Mouse (Mus musculus): ENCODE results near the gene Frem1.

GRCm38 (mm10) chr4:82860566-82860965, 191.6 kb downstream of the Frem1 start:
- TF ChIP-seq MAZ (IDR thresholded peaks at IDR 0.05; ENCODE audit: low read depth, low read length) (no peak), SIN3A (IDR thresholded peaks at IDR 0.05; ENCODE audit: low read length) (no peak), ZNF384 (IDR thresholded peaks at IDR 0.05; ENCODE audit: low read depth, low read length) (no peak), CTCF (conservative IDR thresholded peaks at IDR 0.05 in 1 of 2, IDR thresholded peaks at IDR 0.05 in 1 of 2; ENCODE audit: low read depth in 2 of 2, low read length in 2 of 2) (no peak), MAX (IDR thresholded peaks at IDR 0.05; ENCODE audit: low read length) (no peak), GABPA (IDR thresholded peaks at IDR 0.05; ENCODE audit: insufficient replicate concordance, low read depth, low read length) (no peak), SMC3 (IDR thresholded peaks at IDR 0.05; ENCODE audit: low read depth, low read length) (no peak)

Measured in CH12.LX (cell line).